Mouse (Mus musculus) inflammation-experienced regulatory T-cells, adult 6 months (primary cell): ENCODE results near the gene Tlx2. TPM values are rescaled to one million over a fixed set of nuclear protein-coding genes. Genes with fewer than 3 reads are reported as not detected.

Experiments
- ATAC-seq: one replicate; pipeline ENCODE4 v1.8.0; 2017
- polyA plus RNA-seq, 3 experiments: library from polyadenylated mRNA; unstranded; fragments of 100-300 nt; shearing (Covaris generic); gene quantifications; one replicate each; pipeline ENCODE4 v1.2.1; 2017

Tlx2 gene
- polyA plus RNA-seq, 3 experiments from 2014 or later = not detected

GRCm38 (mm10) chr6:83020836-83021593, 49.1 kb downstream of the Tlx2 start:
- no peak for ATAC-seq

GRCm38 (mm10) chr6:83020121-83020520, 50.0 kb downstream of the Tlx2 start:
- ATAC-seq = no peak

- no peak for ATAC-seq
Measured at GRCm38 (mm10) chr6:83019044-83019443, 51.0 kb downstream of the Tlx2 start.

Other genes with a start within 250 kb of the Tlx2 start
- gene Sema4f, start 130.5 kb downstream of the Tlx2 start, polyA plus RNA-seq = 1 to 10 TPM; 2.4 to 3.6 (median 3.1) TPM
- gene M1ap, start 123.4 kb downstream of the Tlx2 start, polyA plus RNA-seq = 1 to 10 TPM in 1 of 3 experiments, under 1 TPM in 1, not detected in 1; 0.17 to 1.8 TPM
- 10 to 100 TPM; 23.6 to 36.1 (median 30.4) TPM for gene Dok1, start 36.8 kb downstream of the Tlx2 start, polyA plus RNA-seq
- not detected for gene Loxl3, start 36.1 kb downstream of the Tlx2 start, polyA plus RNA-seq
- gene Aup1, start 15.8 kb downstream of the Tlx2 start, polyA plus RNA-seq = 100 to 1,000 TPM; 423 to 474 (median 448) TPM
- gene Htra2, start 15.0 kb downstream of the Tlx2 start, polyA plus RNA-seq = 10 to 100 TPM; 23.5 to 29.2 (median 28.4) TPM
- 1 to 10 TPM; 2.1 to 2.7 (median 2.7) TPM for gene Dqx1, start 12.4 kb downstream of the Tlx2 start, polyA plus RNA-seq
- 10 to 100 TPM; 37.0 to 49.3 (median 49.1) TPM for gene Pcgf1, start 7.6 kb upstream of the Tlx2 start, polyA plus RNA-seq
- not detected for gene Lbx2, start 16.1 kb upstream of the Tlx2 start, polyA plus RNA-seq
- 1 to 10 TPM in 1 of 3 experiments, under 1 TPM in 1, not detected in 1; 0.79 to 3.2 TPM for gene Ccdc142, start 31.3 kb upstream of the Tlx2 start, polyA plus RNA-seq
- 1 to 10 TPM in 2 of 3 experiments, under 1 TPM in 1; 0.82 to 1.1 (median 1.1) TPM for gene Gm42688, start 31.3 kb upstream of the Tlx2 start, polyA plus RNA-seq
- 10 to 100 TPM; 60.0 to 78.3 (median 66.2) TPM for gene Mrpl53, start 38.7 kb upstream of the Tlx2 start, polyA plus RNA-seq
- 10 to 100 TPM in 2 of 3 experiments, 1 to 10 TPM in 1; 7.7 to 13.3 (median 12.9) TPM for gene Mogs, start 45.2 kb upstream of the Tlx2 start, polyA plus RNA-seq
- gene Wbp1, start 51.3 kb upstream of the Tlx2 start, polyA plus RNA-seq = 10 to 100 TPM; 25.1 to 28.9 (median 28.3) TPM
- 1 to 10 TPM in 2 of 3 experiments, not detected in 1; 1.0 to 2.8 TPM for gene Ino80b, start 55.1 kb upstream of the Tlx2 start, polyA plus RNA-seq
- 1 to 10 TPM in 1 of 3 experiments, not detected in 2; 3.7 TPM for gene Rtkn, start 65.2 kb upstream of the Tlx2 start, polyA plus RNA-seq
- under 1 TPM in 2 of 3 experiments, not detected in 1; 0.19 to 0.48 TPM for gene Wdr54, start 86.1 kb upstream of the Tlx2 start, polyA plus RNA-seq
- not detected for gene 1700003E16Rik, start 86.1 kb upstream of the Tlx2 start, polyA plus RNA-seq
- 10 to 100 TPM; 15.5 to 21.0 (median 16.1) TPM for gene Dctn1, start 95.6 kb upstream of the Tlx2 start, polyA plus RNA-seq
- under 1 TPM in 2 of 3 experiments, not detected in 1; 0.49 to 0.59 TPM for gene Slc4a5, start 149.5 kb upstream of the Tlx2 start, polyA plus RNA-seq